Mouse (Mus musculus) myocyte (in vitro differentiated cells): ENCODE measurements around the gene Tfcp2l1. TPM values are rescaled to one million over a fixed set of nuclear protein-coding genes. Genes with fewer than 3 reads are reported as not detected.

ENCODE experiments used
- H3K27me3 ChIP-seq: one replicate; pipeline ENCODE4 v1.6.1; 2011; ENCODE audit not compliant: control insufficient read depth, insufficient read depth, insufficient read length
- H3K36me3 ChIP-seq: one replicate; pipeline ENCODE4 v1.6.1; 2011; ENCODE audit not compliant: control insufficient read depth, insufficient read depth
- H3K4me2 ChIP-seq: one replicate; pipeline ENCODE4 v1.6.1; 2011; ENCODE audit warnings: low read depth, control low read depth
- H3K4me3 ChIP-seq: one replicate; pipeline ENCODE4 v1.5.1; 2011; ENCODE audit warnings: mild to moderate bottlenecking, control low read depth, moderate library complexity
- H3K79me2 ChIP-seq: one replicate; pipeline ENCODE4 v1.6.1; 2011; ENCODE audit not compliant: control insufficient read depth, insufficient read depth
- H3ac ChIP-seq: one replicate; pipeline ENCODE4 v1.6.1; 2011; ENCODE audit not compliant: control insufficient read depth, insufficient read length
- CEBPB ChIP-seq: IDR thresholded peaks from 2 replicates; pipeline ENCODE4 v1.6.1; 2011; ENCODE audit warnings: mild to moderate bottlenecking, moderate library complexity; ENCODE audit not compliant: poor library complexity, insufficient read depth, severe bottlenecking
- E2F4 ChIP-seq: IDR thresholded peaks from one replicate; pipeline ENCODE4 v1.6.1; 2011; ENCODE audit warnings: mild to moderate bottlenecking, control low read depth, moderate library complexity; ENCODE audit not compliant: insufficient read depth
- MAX ChIP-seq: IDR thresholded peaks from one replicate; pipeline ENCODE4 v1.6.1; 2011; ENCODE audit warnings: low read depth, mild to moderate bottlenecking, control low read depth
- MYOD1 ChIP-seq, 3 experiments: IDR thresholded peaks; one replicate each; pipeline ENCODE4 v1.6.1; 2011; ENCODE audit warnings: control low read depth in 2 of 3, low read depth in 2 of 3, mild to moderate bottlenecking in 2 of 3, moderate library complexity in 1 of 3; ENCODE audit not compliant: insufficient read length in 2 of 3, control insufficient read depth in 1 of 3
- MYOG ChIP-seq, 3 experiments: IDR thresholded peaks; one replicate each; pipeline ENCODE4 v1.6.1; 2011; ENCODE audit warnings: control low read depth in 2 of 3, low read depth in 2 of 3, mild to moderate bottlenecking in 2 of 3; ENCODE audit not compliant: insufficient read length in 2 of 3, control insufficient read depth in 1 of 3, insufficient read depth in 1 of 3
- POLR2A ChIP-seq: IDR thresholded peaks from one replicate; pipeline ENCODE4 v1.6.1; 2011; ENCODE audit warnings: low read depth, mild to moderate bottlenecking, control low read depth, moderate library complexity; ENCODE audit not compliant: insufficient read length
- POLR2AphosphoS2 ChIP-seq: IDR thresholded peaks from one replicate; pipeline ENCODE4 v1.6.1; 2011; ENCODE audit warnings: low read depth, control low read depth; ENCODE audit not compliant: insufficient read length
- REST ChIP-seq: IDR thresholded peaks from one replicate; pipeline ENCODE4 v1.6.1; 2011; ENCODE audit warnings: mild to moderate bottlenecking, control low read depth, moderate library complexity; ENCODE audit not compliant: insufficient read depth, insufficient read length
- SRF ChIP-seq: IDR thresholded peaks from one replicate; pipeline ENCODE4 v1.6.1; 2011; ENCODE audit warnings: low read depth; ENCODE audit not compliant: control insufficient read depth, insufficient read length
- TCF12 ChIP-seq: IDR thresholded peaks from one replicate; pipeline ENCODE4 v1.6.1; 2011; ENCODE audit warnings: mild to moderate bottlenecking, control low read depth; ENCODE audit not compliant: poor library complexity, insufficient read depth, severe bottlenecking
- TCF3 ChIP-seq: IDR thresholded peaks from one replicate; pipeline ENCODE4 v1.6.1; 2011; ENCODE audit warnings: low read depth, control low read depth; ENCODE audit not compliant: insufficient read length
- USF1 ChIP-seq: IDR thresholded peaks from one replicate; pipeline ENCODE4 v1.6.1; 2011; ENCODE audit warnings: low read depth, mild to moderate bottlenecking, control low read depth, moderate library complexity
- polyA plus RNA-seq: library from polyadenylated mRNA; unstranded; fragments of >200 nt; fragmentation: generic; extraction: Trizol; gene quantifications from one replicate; pipeline ENCODE4 v1.2.1, GENCODE M21; 2012; ENCODE audit warnings: missing spikeins

Gene Tfcp2l1
- polyA plus RNA-seq, 1 experiment: 1.2 TPM

DNA sequence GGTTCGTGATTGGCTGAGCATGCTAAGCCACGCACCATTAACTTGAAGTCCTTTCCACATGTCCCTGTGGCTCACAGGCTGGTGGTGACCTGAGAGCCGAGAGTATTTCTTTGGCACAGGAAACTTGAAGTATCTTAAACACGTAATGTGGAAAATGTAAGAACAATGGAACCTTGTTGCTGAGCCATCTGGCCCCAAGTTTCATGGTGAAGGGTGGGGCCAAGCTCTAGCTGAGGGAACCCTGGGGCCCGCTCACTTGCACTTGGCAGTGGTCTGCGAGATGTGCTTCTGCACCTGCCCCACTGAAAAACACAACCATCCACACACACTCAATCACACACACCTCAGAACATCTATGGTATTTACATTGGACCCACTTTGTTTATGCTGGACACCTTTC lies 90.3 kb downstream of the Tfcp2l1 start:
- no peak for TF ChIP-seq MYOG (IDR thresholded peaks at IDR 0.05; ENCODE audit: control insufficient read depth in 1 of 3, insufficient read depth in 1 of 3, insufficient read length in 2 of 3, low read depth in 2 of 3)
- Histone ChIP-seq H3ac (no peak overlapping the region), H3K4me2 (no peak overlapping the region)

DNA sequence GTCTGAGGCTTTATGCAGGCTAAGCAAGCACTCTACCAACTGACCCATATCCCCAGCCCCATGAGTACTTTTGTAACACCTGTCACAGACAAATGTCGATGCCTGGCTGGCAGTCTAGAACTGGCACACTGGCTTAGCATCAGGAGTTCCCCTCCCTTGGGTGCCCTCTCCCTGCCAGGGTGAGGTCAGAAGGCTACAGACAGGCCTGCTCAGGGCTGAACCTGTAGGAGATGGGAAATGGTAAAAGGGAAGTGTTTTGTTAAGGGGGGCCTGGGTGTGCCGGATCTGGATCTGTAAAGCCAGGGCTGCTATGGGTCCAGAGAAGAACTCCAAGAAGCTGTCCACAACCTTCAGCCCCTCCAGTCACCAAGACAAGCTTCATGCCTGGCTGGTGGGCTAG lies 92.0 kb downstream of the Tfcp2l1 start:
- H3ac ChIP-seq: no peak overlapping the region
- H3K4me2 ChIP-seq: no peak overlapping the region
- TF ChIP-seq TCF3 (no peak), SRF (no peak), REST (no peak), CEBPB (no peak), E2F4 (no peak), USF1 (no peak), MYOD1 (IDR thresholded peaks at IDR 0.05; ENCODE audit: control insufficient read depth in 1 of 3, insufficient read length in 2 of 3, low read depth in 2 of 3) (no peak), MYOG (IDR thresholded peaks at IDR 0.05; ENCODE audit: control insufficient read depth in 1 of 3, insufficient read depth in 1 of 3, insufficient read length in 2 of 3, low read depth in 2 of 3) (no peak), POLR2AphosphoS2 (no peak)
- no peaks in the 10 kb centered on the region for H3K36me3 ChIP-seq
- H3K79me2 ChIP-seq: no peaks in the 10 kb centered on the region
- H3K27me3 ChIP-seq: no peaks in the 10 kb centered on the region
- no peak overlapping the region for H3K4me3 ChIP-seq

More for the DNA sequence above, 90.3 kb downstream of the Tfcp2l1 start:
- Histone ChIP-seq H3K36me3 (no peaks in the 10 kb centered on the region), H3K27me3 (no peaks in the 10 kb centered on the region), H3K4me3 (no peak overlapping the region), H3K79me2 (no peaks in the 10 kb centered on the region)

DNA sequence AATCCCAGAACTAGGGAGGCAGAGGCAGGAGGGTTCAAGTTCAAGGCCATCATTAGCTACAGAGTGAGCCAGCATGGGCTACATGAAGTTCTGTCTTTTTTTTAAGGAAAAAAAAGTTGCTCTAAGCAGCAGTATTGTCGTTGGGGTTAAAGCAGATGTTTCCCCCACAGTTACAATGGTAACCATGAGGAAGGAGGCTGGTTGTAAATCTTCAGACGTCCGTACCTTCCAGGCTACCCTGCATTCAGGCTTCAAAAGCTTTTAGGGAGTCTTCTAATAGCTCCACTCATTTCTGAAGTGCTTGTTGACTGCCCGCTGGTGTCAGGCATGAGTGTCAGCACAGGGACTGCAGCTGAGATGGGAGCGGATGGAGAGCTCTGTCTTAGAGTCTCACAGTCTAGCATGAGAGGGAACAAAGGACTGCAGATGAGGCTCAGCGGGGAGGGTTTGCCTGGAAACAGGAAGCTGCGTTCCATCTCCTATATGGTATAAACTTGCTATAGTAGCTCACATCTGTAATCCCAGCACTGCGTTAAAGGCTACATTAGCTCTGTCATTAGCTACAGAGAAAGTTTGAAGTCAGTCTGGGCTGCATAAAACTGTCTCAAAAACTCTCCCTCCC lies 92.8 kb downstream of the Tfcp2l1 start:
- TF ChIP-seq CEBPB: no peak
- no peak for TF ChIP-seq REST
- no peak for TF ChIP-seq TCF3
- TF ChIP-seq POLR2A: no peak
- TF ChIP-seq MYOG (IDR thresholded peaks at IDR 0.05; ENCODE audit: control insufficient read depth in 1 of 3, insufficient read depth in 1 of 3, insufficient read length in 2 of 3, low read depth in 2 of 3): no peak
- TF ChIP-seq MAX: no peak
- no peak for TF ChIP-seq E2F4
- no peak for TF ChIP-seq MYOD1 (IDR thresholded peaks at IDR 0.05; ENCODE audit: control insufficient read depth in 1 of 3, insufficient read length in 2 of 3, low read depth in 2 of 3)
- TF ChIP-seq SRF: no peak
- no peak for TF ChIP-seq USF1
- TF ChIP-seq TCF12: no peak
- TF ChIP-seq POLR2AphosphoS2: no peak
- Histone ChIP-seq H3K79me2 (no peaks in the 10 kb centered on the region), H3K36me3 (no peaks in the 10 kb centered on the region), H3ac (no peak overlapping the region), H3K4me3 (no peak overlapping the region), H3K27me3 (no peaks in the 10 kb centered on the region), H3K4me2 (no peak overlapping the region)

DNA sequence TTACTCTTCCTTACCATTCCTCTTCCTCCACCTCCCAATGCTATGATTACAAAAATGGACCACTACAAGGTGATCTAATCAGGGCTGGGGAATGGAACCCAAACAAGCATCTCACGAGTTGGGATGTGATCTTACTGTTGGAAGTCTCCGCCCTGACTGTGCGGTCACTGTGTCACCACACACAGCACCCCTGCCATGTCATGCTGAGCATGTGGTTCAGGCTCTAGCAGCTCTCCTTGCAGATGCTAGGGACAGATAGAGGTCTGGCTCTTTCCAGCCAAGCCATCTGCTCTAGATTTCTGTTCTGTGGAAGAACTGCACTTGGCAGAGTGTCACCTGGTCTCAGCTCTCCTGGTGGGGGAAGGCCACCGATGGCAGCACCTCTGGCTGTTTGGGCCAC lies 99.3 kb downstream of the Tfcp2l1 start:
- Histone ChIP-seq H3K4me3 (no peak overlapping the region), H3ac (no peak overlapping the region), H3K36me3 (no peaks in the 10 kb centered on the region), H3K27me3 (no peaks in the 10 kb centered on the region), H3K79me2 (no peaks in the 10 kb centered on the region), H3K4me2 (no peak overlapping the region)
- no peak for TF ChIP-seq POLR2A
- no peak for TF ChIP-seq POLR2AphosphoS2
- no peak for TF ChIP-seq TCF12
- TF ChIP-seq TCF3: no peak
- no peak for TF ChIP-seq E2F4

DNA sequence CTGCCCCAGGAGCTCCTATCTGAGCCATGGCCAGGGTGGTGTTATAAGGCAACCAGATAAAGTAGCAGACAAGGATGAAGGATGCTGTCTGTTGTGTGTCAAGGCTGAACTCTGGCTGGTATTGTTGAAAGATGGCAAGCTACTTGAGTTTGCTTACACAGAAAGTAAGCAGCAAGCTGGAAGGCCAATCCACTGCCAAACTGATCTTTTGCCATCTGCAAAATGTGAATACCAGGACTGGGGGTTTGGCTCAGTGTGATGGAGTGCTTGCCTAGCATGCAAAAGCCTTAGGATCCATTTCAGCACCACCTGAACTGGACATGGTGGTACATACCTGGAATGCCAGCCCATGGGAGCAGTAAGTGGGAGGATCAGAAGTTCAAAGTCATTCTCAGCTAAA lies 101.1 kb downstream of the Tfcp2l1 start:
- Histone ChIP-seq H3K79me2 (no peaks in the 10 kb centered on the region), H3K4me3 (no peak overlapping the region), H3K27me3 (no peaks in the 10 kb centered on the region), H3ac (no peak overlapping the region), H3K36me3 (no peaks in the 10 kb centered on the region), H3K4me2 (no peak overlapping the region)
- no peak for TF ChIP-seq MYOD1 (IDR thresholded peaks at IDR 0.05; ENCODE audit: control insufficient read depth in 1 of 3, insufficient read length in 2 of 3, low read depth in 2 of 3)
- TF ChIP-seq POLR2AphosphoS2: no peak
- no peak for TF ChIP-seq REST
- no peak for TF ChIP-seq TCF12

Other genes with a start within 250 kb of the Tfcp2l1 start
- gene Clasp1, start 238.9 kb upstream of the Tfcp2l1 start, polyA plus RNA-seq: 31.1 TPM